Mouse (Mus musculus) CD4-positive, CD25-positive, alpha-beta regulatory T cell, adult 2 months (primary cell): ENCODE results near the gene March7.

ENCODE experiments used
- DNase-seq: peaks from one replicate; pipeline ENCODE4 v3.0.0-alpha.2; 2012; ENCODE audit warnings: low read depth, low spot score

March7 gene

GRCm38 (mm10) chr2:60214683-60215082 is 5.0 kb downstream of the March7 start:
- no peak for DNase-seq

GRCm38 (mm10) chr2:60216547-60217153 is 7.0 kb downstream of the March7 start:
- peak; percentile 45 for DNase-seq

GRCm38 (mm10) chr2:60217620-60218019 is 7.9 kb downstream of the March7 start:
- DNase-seq: no peak

GRCm38 (mm10) chr2:60221236-60221635 is 11.5 kb downstream of the March7 start:
- no peak for DNase-seq

GRCm38 (mm10) chr2:60221954-60222353 is 12.3 kb downstream of the March7 start:
- no peak for DNase-seq

- DNase-seq: no peak
Observed at GRCm38 (mm10) chr2:60223489-60223888, 13.8 kb downstream of the March7 start.

GRCm38 (mm10) chr2:60228470-60228869 is 18.8 kb downstream of the March7 start:
- no peak for DNase-seq

GRCm38 (mm10) chr2:60230361-60230760 is 20.7 kb downstream of the March7 start:
- DNase-seq: no peak

- DNase-seq: no peak
Observed at GRCm38 (mm10) chr2:60233147-60233546, 23.5 kb downstream of the March7 start.

- no peak for DNase-seq
Observed at GRCm38 (mm10) chr2:60234506-60234905, 24.8 kb downstream of the March7 start.

GRCm38 (mm10) chr2:60252782-60253181 is 43.1 kb downstream of the March7 start:
- DNase-seq: no peak

- no peak for DNase-seq
Observed at GRCm38 (mm10) chr2:60253506-60253905, 43.8 kb downstream of the March7 start.

- no peak for DNase-seq
Observed at GRCm38 (mm10) chr2:60256751-60257150, 47.1 kb downstream of the March7 start.

- no peak for DNase-seq
Observed at GRCm38 (mm10) chr2:60259186-60259585, 49.5 kb downstream of the March7 start.

GRCm38 (mm10) chr2:60260621-60261350 is 51.1 kb downstream of the March7 start:
- DNase-seq: no peak

GRCm38 (mm10) chr2:60267567-60267966 is 57.9 kb downstream of the March7 start:
- DNase-seq: no peak

GRCm38 (mm10) chr2:60269856-60270479 is 60.3 kb downstream of the March7 start:
- DNase-seq: no peak

- no peak for DNase-seq
Observed at GRCm38 (mm10) chr2:60278627-60279026, 68.9 kb downstream of the March7 start.

GRCm38 (mm10) chr2:60282625-60283024 is 72.9 kb downstream of the March7 start:
- no peak for DNase-seq

- no peak for DNase-seq
Observed at GRCm38 (mm10) chr2:60283208-60283750, 73.6 kb downstream of the March7 start.

GRCm38 (mm10) chr2:60283751-60284466 is 74.2 kb downstream of the March7 start:
- DNase-seq: peak; percentile 48

GRCm38 (mm10) chr2:60284467-60284821 is 74.8 kb downstream of the March7 start, which contains the start of gene Cd302:
TSS of gene Cd302 (minus strand) at chr2:60284488.
- DNase-seq: no peak
